Mouse (Mus musculus): ENCODE results near the gene Trio. TPM values are rescaled to one million over a fixed set of nuclear protein-coding genes. Genes with fewer than 3 reads are reported as not detected.

Gene Trio
- polyA plus RNA-seq, 1 experiment: 187 TPM

DNA sequence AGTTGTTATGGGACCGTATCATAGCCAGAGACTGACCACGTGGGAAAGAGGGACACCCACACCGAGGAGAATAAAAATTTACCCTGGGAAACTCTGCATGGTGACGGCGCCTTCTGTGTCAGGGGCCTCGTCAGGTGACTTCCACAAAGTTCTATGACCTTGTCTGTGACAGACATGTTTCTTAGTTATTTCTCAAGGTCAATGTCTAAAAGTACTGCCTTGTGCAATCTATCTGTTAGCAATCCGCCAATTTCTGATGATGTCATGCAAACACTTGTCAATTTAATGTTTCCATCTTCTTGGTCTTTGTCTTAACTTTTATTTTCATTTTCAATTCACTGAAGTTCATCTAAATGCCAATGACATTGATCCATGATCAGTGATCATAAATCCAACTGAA, 157.8 kb downstream of the Trio start:
- H3K27ac ChIP-seq (ENCODE audit: insufficient read depth, low read length): no peak overlapping the region
- TF ChIP-seq CTCF (IDR thresholded peaks at IDR 0.05; ENCODE audit: borderline replicate concordance, insufficient read depth, low read depth, low read length): no peak
- no peak overlapping the region for H3K4me3 ChIP-seq (replicated peaks; ENCODE audit: insufficient read depth, low read depth, low read length)
- H3K27me3 ChIP-seq (ENCODE audit: control insufficient read depth, insufficient read depth, low read length): no peaks in the 10 kb centered on the region
- no peak for DNase-seq
- peaks cover 16% of the 10 kb centered on the region for H3K4me1 ChIP-seq (ENCODE audit: control insufficient read depth, insufficient read depth, low read length)
- 94% methylated on average over 7 of the region's 7 CpGs for WGBS

DNA sequence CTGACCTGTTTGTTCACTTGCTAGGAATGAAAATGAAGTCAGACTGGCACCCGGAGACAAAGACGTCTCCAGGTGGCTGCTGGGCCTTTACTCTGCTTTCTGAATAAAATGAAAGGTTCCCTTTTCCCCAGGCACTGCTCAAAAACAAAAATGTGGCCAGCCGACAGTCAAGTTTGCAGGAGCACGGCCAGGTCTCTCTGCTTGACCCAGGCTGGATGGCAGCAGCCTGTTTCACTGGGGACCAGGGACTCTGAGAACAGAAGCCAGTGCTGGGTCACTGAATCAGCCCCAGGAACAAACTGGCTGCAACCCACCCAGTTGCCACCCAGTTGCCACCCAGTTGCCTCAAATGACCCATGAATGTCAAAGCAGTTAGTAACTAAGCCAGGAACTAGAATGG, 159.2 kb downstream of the Trio start:
- Histone ChIP-seq H3K27me3 (ENCODE audit: control insufficient read depth, insufficient read depth, low read length) (no peaks in the 10 kb centered on the region), H3K4me1 (ENCODE audit: control insufficient read depth, insufficient read depth, low read length) (peaks cover 16% of the 10 kb centered on the region), H3K4me3 (replicated peaks; ENCODE audit: insufficient read depth, low read depth, low read length) (no peak overlapping the region), H3K27ac (ENCODE audit: insufficient read depth, low read length) (no peak overlapping the region)
- WGBS: 38% methylated on average over 4 of the region's 4 CpGs
- TF ChIP-seq CTCF (IDR thresholded peaks at IDR 0.05; ENCODE audit: borderline replicate concordance, insufficient read depth, low read depth, low read length): no peak
- no peak for TF ChIP-seq POLR2A (IDR thresholded peaks at IDR 0.05; ENCODE audit: borderline replicate concordance, insufficient read depth, low read length)
- DNase-seq: peak in 1 of 2 experiments; percentile 35

DNA sequence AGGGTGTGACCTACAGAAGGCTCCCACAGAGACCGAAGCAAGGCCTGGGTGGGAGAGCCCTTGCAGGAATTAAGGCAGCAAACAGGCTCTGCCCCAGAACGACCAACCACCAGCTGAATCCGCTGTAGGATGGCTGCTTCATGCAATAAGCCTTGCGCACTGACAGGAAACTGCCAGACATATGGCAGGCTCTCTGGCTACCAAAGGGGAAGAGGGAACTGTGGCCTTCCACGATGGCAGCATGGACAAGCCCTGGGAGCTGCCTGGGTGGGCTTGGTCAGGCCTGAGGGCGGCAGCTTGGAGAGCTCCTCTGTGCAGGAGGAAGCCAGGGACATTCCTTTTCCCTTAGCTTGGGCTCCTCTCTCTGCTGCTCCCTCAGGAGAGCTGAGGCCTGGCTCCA, 159.6 kb downstream of the Trio start:
- Histone ChIP-seq H3K4me1 (ENCODE audit: control insufficient read depth, insufficient read depth, low read length) (peaks cover 16% of the 10 kb centered on the region), H3K4me3 (replicated peaks; ENCODE audit: insufficient read depth, low read depth, low read length) (no peak overlapping the region), H3K27ac (ENCODE audit: insufficient read depth, low read length) (peak overlapping the region; percentile 48; the same call in 1 of the 2 replicates), H3K27me3 (ENCODE audit: control insufficient read depth, insufficient read depth, low read length) (no peaks in the 10 kb centered on the region)
- 44% methylated on average over 6 of the region's 6 CpGs for WGBS
- DNase-seq: no peak
- no peak for TF ChIP-seq CTCF (IDR thresholded peaks at IDR 0.05; ENCODE audit: borderline replicate concordance, insufficient read depth, low read depth, low read length)
- no peak for TF ChIP-seq POLR2A (IDR thresholded peaks at IDR 0.05; ENCODE audit: borderline replicate concordance, insufficient read depth, low read length)

DNA sequence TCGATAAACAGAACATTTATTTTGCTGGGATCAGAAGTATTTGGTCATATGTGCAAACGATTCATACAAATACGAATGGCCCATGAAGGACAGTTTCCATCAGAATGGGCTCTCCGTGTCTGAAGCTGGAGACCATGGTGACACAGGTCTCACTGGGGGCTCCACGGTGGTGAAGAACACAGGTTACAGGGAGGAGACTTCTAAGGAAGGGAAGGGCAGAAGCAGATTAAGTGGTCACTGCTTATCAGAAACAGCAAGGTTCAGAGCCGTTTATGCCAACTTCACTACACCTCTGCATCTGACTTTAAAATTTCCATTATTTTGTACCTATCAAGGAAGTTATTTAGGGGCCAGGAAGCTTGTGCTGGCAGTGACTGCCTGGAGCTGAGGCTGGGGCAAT, 161.3 kb downstream of the Trio start:
- DNase-seq: no peak
- WGBS: 93% methylated on average over 6 of the region's 6 CpGs

DNA sequence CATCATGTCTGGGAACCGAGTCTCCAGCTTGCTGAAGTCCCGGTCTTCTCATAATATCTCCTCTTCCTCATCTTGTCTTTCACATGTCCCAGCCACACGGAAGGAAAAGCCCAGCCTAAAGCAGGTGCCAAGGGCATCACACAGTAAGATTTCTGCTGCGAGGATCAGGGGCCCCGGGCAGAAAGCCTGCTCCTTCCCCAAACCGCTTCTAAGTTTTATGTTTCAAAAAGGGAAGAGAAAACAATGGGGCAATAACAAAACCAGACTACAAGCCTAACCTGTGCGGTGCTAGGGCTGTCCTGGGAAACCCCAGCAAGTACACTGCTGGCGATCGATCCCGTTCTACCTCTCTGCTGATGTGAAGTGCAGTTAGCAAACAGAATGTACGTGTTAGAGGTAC, 162.7 kb downstream of the Trio start:
- H3K27ac ChIP-seq (ENCODE audit: insufficient read depth, low read length): no peak overlapping the region
- peaks cover 16% of the 10 kb centered on the region for H3K4me1 ChIP-seq (ENCODE audit: control insufficient read depth, insufficient read depth, low read length)
- 89% methylated on average over 11 of the region's 11 CpGs for WGBS
- no peak for TF ChIP-seq POLR2A (IDR thresholded peaks at IDR 0.05; ENCODE audit: borderline replicate concordance, insufficient read depth, low read length)
- no peak for TF ChIP-seq CTCF (IDR thresholded peaks at IDR 0.05; ENCODE audit: borderline replicate concordance, insufficient read depth, low read depth, low read length)
- H3K4me3 ChIP-seq (replicated peaks; ENCODE audit: insufficient read depth, low read depth, low read length): no peak overlapping the region
- H3K27me3 ChIP-seq (ENCODE audit: control insufficient read depth, insufficient read depth, low read length): no peaks in the 10 kb centered on the region
- DNase-seq: no peak

More for the DNA sequence above, 161.3 kb downstream of the Trio start:
- TF ChIP-seq CTCF (IDR thresholded peaks at IDR 0.05; ENCODE audit: borderline replicate concordance, insufficient read depth, low read depth, low read length) (no peak), POLR2A (IDR thresholded peaks at IDR 0.05; ENCODE audit: borderline replicate concordance, insufficient read depth, low read length) (no peak)
- Histone ChIP-seq H3K27me3 (ENCODE audit: control insufficient read depth, insufficient read depth, low read length) (no peaks in the 10 kb centered on the region), H3K27ac (ENCODE audit: insufficient read depth, low read length) (no peak overlapping the region), H3K4me1 (ENCODE audit: control insufficient read depth, insufficient read depth, low read length) (peaks cover 22% of the 10 kb centered on the region), H3K4me3 (replicated peaks; ENCODE audit: insufficient read depth, low read depth, low read length) (no peak overlapping the region)

- DNase-seq: no peak
- H3K27ac ChIP-seq (ENCODE audit: insufficient read depth, low read length): no peak overlapping the region
Observed at GRCm38 (mm10) chr15:27860439-27860838, 165.2 kb downstream of the Trio start.

GRCm38 (mm10) chr15:27859590-27859989, 166.1 kb downstream of the Trio start:
- DNase-seq: peak; percentile 33 to 46
- H3K27me3 ChIP-seq (ENCODE audit: control insufficient read depth, insufficient read depth, low read length): no peaks in the 10 kb centered on the region
- WGBS: 75% methylated on average over 1 of the region's 1 CpGs
- H3K27ac ChIP-seq (ENCODE audit: insufficient read depth, low read length): no peak overlapping the region
- no peak for TF ChIP-seq POLR2A (IDR thresholded peaks at IDR 0.05; ENCODE audit: borderline replicate concordance, insufficient read depth, low read length)
- peak; percentile 20; the same call in 1 of the 2 replicates for TF ChIP-seq CTCF (IDR thresholded peaks at IDR 0.05; ENCODE audit: borderline replicate concordance, insufficient read depth, low read depth, low read length)
- peaks cover 24% of the 10 kb centered on the region for H3K4me1 ChIP-seq (ENCODE audit: control insufficient read depth, insufficient read depth, low read length)
- H3K4me3 ChIP-seq (replicated peaks; ENCODE audit: insufficient read depth, low read depth, low read length): no peak overlapping the region

More at GRCm38 (mm10) chr15:27860439-27860838, 165.2 kb downstream of the Trio start:
- TF ChIP-seq CTCF (IDR thresholded peaks at IDR 0.05; ENCODE audit: borderline replicate concordance, insufficient read depth, low read depth, low read length) (no peak), POLR2A (IDR thresholded peaks at IDR 0.05; ENCODE audit: borderline replicate concordance, insufficient read depth, low read length) (no peak)
- Histone ChIP-seq H3K4me3 (replicated peaks; ENCODE audit: insufficient read depth, low read depth, low read length) (no peak overlapping the region), H3K4me1 (ENCODE audit: control insufficient read depth, insufficient read depth, low read length) (peaks cover 24% of the 10 kb centered on the region), H3K27me3 (ENCODE audit: control insufficient read depth, insufficient read depth, low read length) (no peaks in the 10 kb centered on the region)
- 75% methylated on average over 14 of the region's 14 CpGs for WGBS

- Histone ChIP-seq H3K27ac (ENCODE audit: insufficient read depth, low read length) (no peak overlapping the region), H3K4me3 (replicated peaks; ENCODE audit: insufficient read depth, low read depth, low read length) (no peak overlapping the region), H3K27me3 (ENCODE audit: control insufficient read depth, insufficient read depth, low read length) (no peaks in the 10 kb centered on the region), H3K4me1 (ENCODE audit: control insufficient read depth, insufficient read depth, low read length) (peaks cover 24% of the 10 kb centered on the region)
- no peak for TF ChIP-seq CTCF (IDR thresholded peaks at IDR 0.05; ENCODE audit: borderline replicate concordance, insufficient read depth, low read depth, low read length)
- no peak for TF ChIP-seq POLR2A (IDR thresholded peaks at IDR 0.05; ENCODE audit: borderline replicate concordance, insufficient read depth, low read length)
- WGBS: 74% methylated on average over 6 of the region's 6 CpGs
- no peak for DNase-seq
Observed at GRCm38 (mm10) chr15:27859115-27859514, 166.5 kb downstream of the Trio start.
